Mouse (Mus musculus) CH12.LX (cell line): ENCODE measurements around the gene Dlst.

Experiments used
- CTCF ChIP-seq, 2 experiments: IDR thresholded peaks in 1 of 2; conservative IDR thresholded peaks in 1 of 2; 2 replicates each; pipeline ENCODE4 v1.5.1; 2011 to 2012; ENCODE audit warnings: low read depth in 2 of 2, low read length in 2 of 2, improper control_type of control experiment in 1 of 2, inconsistent platforms in 1 of 2, mild to moderate bottlenecking in 1 of 2, moderate library complexity in 1 of 2
- EP300 ChIP-seq: IDR thresholded peaks from 2 replicates; pipeline ENCODE4 v1.6.1; 2011; ENCODE audit warnings: low read length, improper control_type of control experiment
- JUN ChIP-seq: IDR thresholded peaks from 2 replicates; pipeline ENCODE4 v1.6.1; 2011; ENCODE audit warnings: low read depth, mild to moderate bottlenecking, low read length, improper control_type of control experiment, moderate library complexity; ENCODE audit not compliant: insufficient read depth
- KAT2A ChIP-seq: IDR thresholded peaks from 2 replicates; pipeline ENCODE4 v1.6.1; 2012; ENCODE audit warnings: low read length, improper control_type of control experiment, inconsistent platforms; ENCODE audit not compliant: insufficient replicate concordance
- MAZ ChIP-seq: IDR thresholded peaks from 2 replicates; pipeline ENCODE4 v1.6.1; 2012; ENCODE audit warnings: low read depth, mild to moderate bottlenecking, inconsistent platforms, low read length, improper control_type of control experiment, moderate library complexity
- MXI1 ChIP-seq: IDR thresholded peaks from 2 replicates; pipeline ENCODE4 v1.6.1; 2011; ENCODE audit warnings: mild to moderate bottlenecking, low read depth, low read length, improper control_type of control experiment
- NRF1 ChIP-seq: IDR thresholded peaks from 2 replicates; pipeline ENCODE4 v1.6.1; 2014; ENCODE audit warnings: low read depth, mild to moderate bottlenecking, inconsistent platforms, low read length, improper control_type of control experiment, moderate library complexity
- POLR2A ChIP-seq: IDR thresholded peaks from 2 replicates; pipeline ENCODE4 v1.6.1; 2011; ENCODE audit warnings: low read depth, mild to moderate bottlenecking, improper control_type of control experiment, low read length
- RAD21 ChIP-seq: IDR thresholded peaks from 2 replicates; pipeline ENCODE4 v1.6.1; 2011; ENCODE audit warnings: low read depth, mild to moderate bottlenecking, low read length, improper control_type of control experiment, moderate library complexity
- RCOR1 ChIP-seq: conservative IDR thresholded peaks from 2 replicates; pipeline ENCODE4 v1.6.1; 2012; ENCODE audit warnings: low read depth, mild to moderate bottlenecking, inconsistent platforms, low read length, improper control_type of control experiment
- USF1 ChIP-seq: IDR thresholded peaks from 2 replicates; pipeline ENCODE4 v1.6.1; 2014; ENCODE audit warnings: low read depth, mild to moderate bottlenecking, inconsistent platforms, low read length, improper control_type of control experiment
- ZC3H11A ChIP-seq: IDR thresholded peaks from 2 replicates; pipeline ENCODE4 v1.6.1; 2012; ENCODE audit warnings: low read depth, mild to moderate bottlenecking, inconsistent platforms, low read length, improper control_type of control experiment
- ZMIZ1 ChIP-seq: IDR thresholded peaks from 2 replicates; pipeline ENCODE4 v1.6.1; 2012; ENCODE audit warnings: low read depth, mild to moderate bottlenecking, inconsistent platforms, low read length, improper control_type of control experiment
- ZNF384 ChIP-seq: IDR thresholded peaks from 2 replicates; pipeline ENCODE4 v1.6.1; 2012; ENCODE audit warnings: low read depth, low read length, improper control_type of control experiment, inconsistent platforms

GRCm38 (mm10) chr12:85084941-85085340 lies 25.7 kb upstream of the Dlst start:
- TF ChIP-seq ZNF384 (no peak), CTCF (conservative IDR thresholded peaks at IDR 0.05 in 1 of 2, IDR thresholded peaks at IDR 0.05 in 1 of 2; ENCODE audit: low read depth in 2 of 2, low read length in 2 of 2) (no peak), ZMIZ1 (no peak), KAT2A (no peak), EP300 (no peak), NRF1 (no peak), POLR2A (no peak), USF1 (no peak), MXI1 (no peak), RCOR1 (no peak), RAD21 (no peak), MAZ (no peak), JUN (no peak), ZC3H11A (no peak)
